ENCODE assay signal across 9 mouse cellular contexts in genomic region chr7:49272445-49273439, GRCm38 (mm10).
DNase-seq lines count a peak whose midpoint lies in the region; ATAC-seq lines count a peak whose summit lies in the region.
"Had no signal": no experiment of that assay in that cellular context is flagged by ENCODE, and none has a peak within 500 bp of the region (broad histone marks: within the 10 kb centered on the region; RNA-seq: fewer than 3 reads in every experiment).

No protein-coding gene starts in this region.

- DNase-seq in WW6 (ENCODE audit: low read depth, low spot score), result peak; percentile 45
- DNase-seq in cerebellum, postnatal 36 days, result peak; percentile 83 to 85
- DNase-seq in frontal cortex, postnatal 36 days (ENCODE audit: low spot score in 2 of 2), result peak; percentile 82 to 90
- DNase-seq in hindbrain, embryonic 14.5 days (ENCODE audit: low spot score), result peak; percentile 94
- DNase-seq in layer of hippocampus, postnatal 10 days (ENCODE audit: low spot score in 2 of 2), result peak; percentile 90 to 91
- peak; percentile 86 for DNase-seq in lung, postnatal 36 days
- peak; percentile 89 for DNase-seq in retina, postnatal 1 day
- peak; percentile 66 for DNase-seq in thymus, postnatal 4 days

- no peaks in the 10 kb centered on the region for H3K27me3 ChIP-seq in hindbrain, embryonic 14.5 days (ENCODE audit: control insufficient read depth, insufficient read depth, low read length)

- no peaks in the 10 kb centered on the region for H3K9me3 ChIP-seq in hindbrain, embryonic 14.5 days (ENCODE audit: control insufficient read depth, low read length)
- H3K9me3 ChIP-seq: megakaryocyte, embryonic 14.5 days had no signal

- H3K4me2 ChIP-seq in hindbrain, embryonic 14.5 days (replicated peaks), result no peak overlapping the region; the same call in 1 of the 2 replicates

- ATAC-seq in hindbrain, embryonic 14.5 days (ENCODE audit: low FRiP score), result peak; percentile 37

- no peak overlapping the region for H3K27ac ChIP-seq in hindbrain, embryonic 14.5 days

- H3K36me3 ChIP-seq in hindbrain, embryonic 14.5 days (replicated peaks; ENCODE audit: control insufficient read depth, insufficient read depth), result no peaks in the 10 kb centered on the region

- H3K4me3 ChIP-seq in hindbrain, embryonic 14.5 days (replicated peaks; ENCODE audit: low read length), result no peak overlapping the region
- H3K4me3 ChIP-seq: megakaryocyte, embryonic 14.5 days had no signal

- H3K9ac ChIP-seq in hindbrain, embryonic 14.5 days, result no peak overlapping the region

- WGBS in hindbrain, embryonic 14.5 days, result 18% methylated on average over 16 of the region's 16 CpGs

- peaks cover 18% of the 10 kb centered on the region; the same call in 1 of the 2 replicates for H3K4me1 ChIP-seq in hindbrain, embryonic 14.5 days (replicated peaks; ENCODE audit: control insufficient read depth, insufficient read depth, low read length)
